Mouse (Mus musculus) C2C12 (cell line): ENCODE data around the gene Nrg3.

Source experiments
- CTCF ChIP-seq: IDR thresholded peaks from one replicate; pipeline ENCODE4 v1.5.1; 2011; ENCODE audit not compliant: control insufficient read depth, insufficient read depth, insufficient read length
- USF1 ChIP-seq: IDR thresholded peaks from one replicate; pipeline ENCODE4 v1.6.1; 2011; ENCODE audit warnings: low read depth, mild to moderate bottlenecking, control low read depth, moderate library complexity

- TF ChIP-seq CTCF, result no peak
- no peak for TF ChIP-seq USF1
These were observed 513.5 kb downstream of the Nrg3 start for GRCm38 (mm10) chr14:38959367-38959766.
